Comparison of ENCODE assay signal across 8 mouse cellular contexts in genomic region chr2:160170975-160171515, GRCm38 (mm10).
A peak's percentile ranks its signal among the peaks of the same experiment; 100 is the strongest.
DNase-seq lines count a peak whose midpoint lies in the region; ATAC-seq and TF ChIP-seq lines count a peak whose summit lies in the region.
"Had no signal": no experiment of that assay in that cellular context is flagged by ENCODE, and none has a peak within 500 bp of the region (broad histone marks: within the 10 kb centered on the region; RNA-seq: fewer than 3 reads in every experiment).

No protein-coding gene starts in this region.

- CTCF ChIA-PET in Patski (lab: Charles Lee): no interaction called here

- 73% methylated on average over 9 of the region's 9 CpGs for WGBS in kidney, postnatal 0 days

- no peak overlapping the region for H3K4me3 ChIP-seq in kidney, postnatal 0 days (replicated peaks; ENCODE audit: low read depth, low read length)

- POLR2A ChIA-PET in Patski (lab: Charles Lee): interaction anchor here (0.5 kb wide), 1 partner anchor 180 kb away, joined by 3 read pairs; no protein-coding TSS in a partner anchor

- H3K9me3 ChIP-seq in kidney, postnatal 0 days (replicated peaks; ENCODE audit: low read length): no peaks in the 10 kb centered on the region

- H3K9ac ChIP-seq in kidney, postnatal 0 days (ENCODE audit: low read depth, low read length): no peak overlapping the region
- H3K9ac ChIP-seq: forebrain, postnatal 0 days had no signal

- DNase-seq in kidney, postnatal 0 days (ENCODE audit: low spot score): no peak
- no peak for DNase-seq in kidney, postnatal 4 days
- DNase-seq in Patski (ENCODE audit: low read depth, low spot score): no peak
- no peak for DNase-seq in Muller cell, postnatal 12 days (ENCODE audit: inconsistent ontology term)
- DNase-seq: forebrain, postnatal 0 days had no signal

- no peaks in the 10 kb centered on the region for H3K4me1 ChIP-seq in kidney, postnatal 0 days (replicated peaks; ENCODE audit: insufficient read depth, low read length)

- H3K27ac ChIP-seq in kidney, postnatal 0 days: no peak overlapping the region

- TF ChIP-seq CTCF in kidney, postnatal 0 days (IDR thresholded peaks at IDR 0.05; ENCODE audit: low read depth): peak; percentile 41
- peak; percentile 37 for TF ChIP-seq CTCF in Patski (IDR thresholded peaks at IDR 0.05)

- H3K4me2 ChIP-seq in kidney, postnatal 0 days (ENCODE audit: low read length): no peak overlapping the region

- in situ Hi-C loops in Patski (cut with MboI; ENCODE audit: low pct_unique_long_range_greater_than_20kb): no loop called here

- H3K36me3 ChIP-seq in kidney, postnatal 0 days (ENCODE audit: insufficient read depth, low read length): no peaks in the 10 kb centered on the region

- no peaks in the 10 kb centered on the region for H3K27me3 ChIP-seq in kidney, postnatal 0 days (ENCODE audit: insufficient read depth, low read length)
- no peaks in the 10 kb centered on the region for H3K27me3 ChIP-seq in Patski

- ATAC-seq in kidney, postnatal 0 days (replicated peaks; ENCODE audit: low FRiP score, low read depth): no peak
- ATAC-seq in Patski: no peak
- peak; percentile 45 for ATAC-seq in common myeloid progenitor, adult 5-6 weeks (replicated peaks; ENCODE audit: low read depth, poor library complexity, severe bottlenecking)
- ATAC-seq in megakaryocyte, adult 5-6 weeks (ENCODE audit: poor library complexity, severe bottlenecking): peak; percentile 90
- ATAC-seq in megakaryocyte-erythroid progenitor cell, adult 5-6 weeks (replicated peaks; ENCODE audit: low FRiP score, low TSS enrichment, poor library complexity, severe bottlenecking): no peak
- ATAC-seq: forebrain, postnatal 0 days had no signal

Comparison
In these comparisons a context has a peak if more than half of its experiments do, and no peak if none do; other contexts are left out.
1. ATAC-seq: peak in common myeloid progenitor, adult 5-6 weeks (single experiment) and megakaryocyte, adult 5-6 weeks (single experiment); none in kidney, postnatal 0 days (single experiment), Patski (single experiment) and megakaryocyte-erythroid progenitor cell, adult 5-6 weeks (single experiment).